Mouse (Mus musculus) brain, embryonic 18.5 days (tissue): ENCODE results near the gene Cemip.
A peak's percentile ranks its signal among the peaks of the same experiment; 100 is the strongest.

Source experiments
- DNase-seq: peaks from one replicate; pipeline ENCODE4 v3.0.0-alpha.2; 2012; ENCODE audit warnings: low read depth, low spot score

The Cemip gene

DNA sequence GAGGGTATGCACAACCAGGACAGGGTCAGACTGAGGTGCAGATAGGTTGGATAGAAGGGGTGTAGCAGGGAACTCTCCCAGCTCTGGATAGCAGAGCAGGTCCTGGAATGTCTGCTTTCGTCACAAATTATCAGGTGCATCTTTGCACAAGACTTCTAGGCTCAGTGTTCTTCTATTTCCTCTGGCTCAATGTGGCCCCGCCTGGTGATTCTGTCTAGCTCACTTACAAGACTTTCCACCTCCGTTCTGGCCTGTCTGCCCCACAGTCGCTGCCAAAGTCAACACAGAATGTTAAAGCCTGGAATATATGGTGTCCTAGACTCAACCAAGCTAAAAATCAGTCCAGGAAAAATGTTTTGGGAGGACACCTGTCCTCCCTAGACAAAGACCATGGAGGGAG, 57.9 kb downstream of the Cemip start:
- DNase-seq: no peak

DNA sequence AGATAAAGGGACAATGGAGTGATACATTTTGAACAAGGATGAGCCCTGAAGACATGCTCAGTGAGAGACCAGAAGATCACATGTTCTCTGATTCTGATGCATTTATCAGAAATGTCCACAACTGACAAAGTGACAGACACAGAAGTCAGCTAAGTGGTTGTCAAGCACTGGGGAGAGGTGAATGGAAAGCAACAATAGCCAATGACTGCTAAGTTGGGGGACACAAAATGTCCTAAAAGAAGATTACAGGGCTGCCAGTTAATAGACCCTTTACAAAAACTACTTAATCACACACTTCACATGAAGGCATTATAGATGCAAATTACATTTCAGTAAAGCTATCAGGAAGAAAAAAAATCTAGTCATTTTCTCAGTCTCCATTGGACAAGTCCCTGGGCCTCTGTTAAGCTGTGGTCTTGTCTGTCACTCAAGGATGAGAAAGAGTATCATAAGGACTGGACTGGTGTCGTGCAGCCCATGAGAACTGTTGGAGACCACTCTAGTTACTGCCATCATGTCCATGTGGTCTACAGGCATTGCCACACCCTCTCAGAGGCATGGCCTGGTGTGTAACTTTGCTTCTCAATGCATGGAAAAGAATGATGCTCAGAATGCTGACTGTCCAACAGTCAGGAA, 59.2 kb downstream of the Cemip start:
- DNase-seq: no peak

DNA sequence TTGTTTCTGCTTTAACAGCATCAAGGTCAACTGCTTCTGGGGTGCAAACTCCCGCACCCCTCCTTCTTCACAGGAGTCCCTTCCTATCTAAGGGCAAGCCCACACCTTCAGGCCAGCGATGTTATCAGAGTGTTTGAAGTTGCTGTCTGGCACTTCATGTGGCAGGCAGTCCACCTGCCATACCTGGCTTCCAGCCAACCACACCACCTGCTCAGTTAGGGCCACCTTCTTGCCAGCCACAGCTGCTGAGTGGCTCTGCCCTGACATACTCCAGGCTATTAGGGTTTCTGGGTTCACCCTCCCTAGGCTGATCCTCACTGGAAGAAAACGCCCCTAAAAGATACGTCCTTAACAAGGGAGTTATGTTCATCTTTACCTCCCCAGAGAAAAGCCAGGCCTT, 60.2 kb downstream of the Cemip start:
- DNase-seq: no peak

DNA sequence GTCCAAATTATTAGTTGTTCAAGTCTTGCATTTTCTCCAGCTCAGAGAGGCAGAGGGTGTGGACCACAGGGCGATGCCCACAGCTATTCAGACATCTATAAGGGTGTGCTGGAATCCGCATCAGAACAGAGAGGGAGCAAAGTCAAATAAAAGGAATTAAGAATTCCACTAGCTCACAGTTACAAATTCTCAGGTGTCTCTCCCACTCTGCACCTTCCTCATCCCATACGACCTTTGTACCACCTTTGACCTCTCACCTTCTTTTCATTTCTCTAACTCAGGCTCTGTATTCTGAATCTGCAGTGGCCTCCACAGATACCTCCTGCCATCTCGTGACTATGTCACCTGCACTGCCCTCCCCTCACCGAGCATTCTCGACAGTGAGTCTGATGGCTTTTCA, 62.8 kb downstream of the Cemip start:
- no peak for DNase-seq

DNA sequence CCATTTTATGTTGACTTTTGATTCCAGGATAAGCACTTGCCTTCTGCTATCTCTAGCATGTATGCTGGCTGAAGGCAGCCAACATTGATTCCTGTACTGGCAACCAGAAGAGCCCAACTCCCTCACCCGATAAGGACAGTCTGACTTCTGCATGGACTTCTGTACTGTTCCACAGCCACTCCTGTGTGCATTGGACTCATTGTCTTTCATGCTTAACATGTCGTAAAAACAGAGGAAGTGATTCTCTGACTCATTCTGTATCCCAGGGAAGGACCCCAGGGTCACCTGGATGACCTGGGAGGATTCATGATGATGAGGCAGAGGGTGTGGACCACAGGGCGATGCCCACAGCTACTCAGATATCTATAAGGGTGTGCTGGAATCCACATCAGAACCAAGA, 63.8 kb downstream of the Cemip start:
- no peak for DNase-seq

DNA sequence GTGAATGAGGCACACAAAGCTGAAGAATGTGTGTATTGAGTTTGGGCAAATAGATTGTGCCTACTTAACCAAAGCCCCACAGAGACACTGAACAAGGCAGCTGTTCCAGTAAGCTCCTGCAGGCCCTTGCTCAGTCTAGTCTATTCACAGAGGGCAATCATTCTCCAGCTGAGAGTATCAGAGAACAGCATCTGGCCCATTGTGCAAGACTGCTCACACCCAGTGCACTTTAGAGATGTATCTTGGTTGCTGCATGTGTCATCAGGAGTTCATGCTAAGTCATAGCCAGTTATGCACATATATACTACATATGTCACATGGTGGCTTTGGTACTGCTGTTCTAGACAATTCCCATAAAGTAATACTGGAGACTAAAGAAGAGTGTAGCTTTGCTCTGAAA, 66.9 kb downstream of the Cemip start:
- no peak for DNase-seq

DNA sequence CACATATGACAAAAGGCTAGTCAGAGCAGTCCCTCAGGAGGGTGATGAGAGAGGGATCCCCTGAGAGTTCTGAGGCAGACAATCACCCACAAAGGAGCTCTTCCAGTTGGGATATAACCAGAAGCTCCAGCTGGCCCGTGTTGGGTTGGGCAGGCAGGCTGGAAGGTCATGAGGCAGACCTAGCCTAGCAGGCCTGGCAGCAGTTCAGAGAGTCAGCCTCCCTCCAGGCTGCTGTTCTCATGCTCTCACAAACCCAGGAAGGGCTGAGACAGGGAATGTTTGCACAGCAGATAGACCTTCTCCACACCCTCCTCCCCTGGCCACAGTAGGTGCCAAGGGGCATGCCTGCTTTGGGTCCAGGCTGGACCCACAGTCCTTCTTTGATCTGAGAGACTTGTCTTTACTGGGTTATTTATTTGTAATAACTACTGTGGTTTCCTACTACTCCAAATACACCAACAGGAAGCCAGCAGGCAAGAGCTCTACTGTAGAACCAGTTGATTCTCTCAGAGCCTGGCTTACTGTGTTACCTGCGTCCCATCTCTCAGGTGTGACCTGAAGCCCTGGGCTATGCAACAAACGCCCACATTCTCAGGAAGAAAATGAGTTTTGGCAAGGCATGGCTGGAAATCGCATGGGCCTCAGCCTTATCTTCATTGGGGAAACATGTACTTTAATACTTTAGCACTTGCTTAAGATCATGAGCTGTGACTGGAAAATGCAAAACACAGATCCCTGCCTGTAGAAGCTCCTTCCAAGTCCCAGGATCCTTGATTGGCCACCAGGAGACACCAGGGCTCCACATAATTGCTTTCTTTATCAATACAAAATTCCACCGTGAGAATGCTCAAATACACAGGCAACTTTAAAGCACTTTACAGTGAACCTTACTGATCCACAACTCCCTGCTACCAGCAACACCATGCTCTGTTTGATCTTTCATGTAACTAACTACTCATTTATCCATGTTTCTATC, 67.7 kb downstream of the Cemip start:
- no peak for DNase-seq

DNA sequence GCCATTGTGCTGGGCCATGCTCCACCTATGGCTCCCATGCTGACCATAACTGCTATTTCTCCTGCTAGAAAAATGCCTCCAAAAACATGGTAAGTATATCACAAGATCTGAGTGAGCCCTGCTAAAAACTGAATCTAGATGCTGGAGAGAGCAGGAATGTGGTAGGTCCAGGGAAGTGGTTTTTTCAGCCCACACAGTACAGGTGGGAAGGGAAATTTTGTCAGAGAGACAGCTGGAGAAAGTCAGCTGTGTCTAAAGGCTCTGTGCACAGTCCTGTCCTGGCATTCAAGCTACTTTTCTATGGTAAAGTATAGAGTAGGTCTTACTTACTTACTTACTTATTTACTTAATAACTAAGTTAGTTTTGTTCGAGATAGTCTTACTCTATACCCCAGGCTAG, 71.3 kb downstream of the Cemip start:
- DNase-seq: no peak

DNA sequence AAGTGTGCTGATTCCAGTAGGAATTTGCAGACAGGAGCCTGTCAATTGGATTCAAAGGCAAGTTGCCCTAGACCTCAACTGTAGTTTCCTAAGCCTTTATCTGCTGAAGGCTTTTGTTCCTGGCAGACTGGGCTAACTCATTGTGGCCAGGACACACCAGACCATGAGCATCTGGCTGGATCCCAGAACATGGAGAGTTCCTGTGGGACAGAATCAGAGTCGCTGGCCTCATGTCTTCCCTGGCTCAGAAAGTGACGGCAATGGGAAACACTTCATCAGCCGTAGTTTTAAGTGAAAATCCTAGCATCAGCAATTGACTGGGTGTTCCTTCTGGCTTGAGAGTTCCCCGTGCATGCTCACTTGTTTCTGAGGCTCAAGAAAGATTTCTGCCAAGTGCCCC, 72.6 kb downstream of the Cemip start:
- no peak for DNase-seq

DNA sequence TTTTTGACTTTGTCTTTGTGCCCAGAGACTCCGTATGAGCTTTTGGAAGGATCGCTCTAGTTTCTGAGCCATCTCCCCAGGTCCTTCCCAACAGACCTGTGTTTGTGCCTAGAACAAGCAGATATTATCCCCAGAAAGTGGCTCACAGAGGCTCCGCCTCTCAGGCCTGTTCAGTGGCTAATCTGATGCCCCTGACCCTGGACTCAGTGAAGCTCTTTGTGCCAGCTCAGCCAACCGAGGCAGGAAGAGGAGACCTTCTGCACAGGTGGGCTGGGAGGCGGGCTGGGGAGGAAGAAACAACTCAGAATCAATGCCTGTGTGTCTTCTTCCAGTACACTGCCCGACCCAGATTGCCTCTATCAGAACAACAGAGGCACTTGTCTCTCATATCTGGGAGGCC, 81.9 kb downstream of the Cemip start:
- no peak for DNase-seq

DNA sequence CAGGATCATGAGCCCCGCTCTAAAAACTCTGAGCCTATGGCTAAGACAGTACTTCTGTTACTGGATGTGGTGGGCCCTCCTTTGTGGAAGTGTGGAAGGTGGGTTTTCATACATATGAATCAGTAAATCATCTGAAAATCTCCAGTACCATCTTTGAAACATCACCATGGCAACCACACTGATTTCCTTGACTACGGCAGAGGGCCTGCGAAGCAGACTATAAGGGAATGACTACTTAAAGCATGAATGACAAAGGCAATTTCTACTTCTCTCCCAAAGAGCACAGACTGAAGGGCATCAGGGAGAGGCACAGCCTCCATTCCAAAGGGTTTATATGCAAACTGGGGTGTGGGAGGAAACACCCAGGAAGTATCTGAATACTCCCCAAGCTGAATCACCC, 84.8 kb downstream of the Cemip start:
- DNase-seq: peak; percentile 50

DNA sequence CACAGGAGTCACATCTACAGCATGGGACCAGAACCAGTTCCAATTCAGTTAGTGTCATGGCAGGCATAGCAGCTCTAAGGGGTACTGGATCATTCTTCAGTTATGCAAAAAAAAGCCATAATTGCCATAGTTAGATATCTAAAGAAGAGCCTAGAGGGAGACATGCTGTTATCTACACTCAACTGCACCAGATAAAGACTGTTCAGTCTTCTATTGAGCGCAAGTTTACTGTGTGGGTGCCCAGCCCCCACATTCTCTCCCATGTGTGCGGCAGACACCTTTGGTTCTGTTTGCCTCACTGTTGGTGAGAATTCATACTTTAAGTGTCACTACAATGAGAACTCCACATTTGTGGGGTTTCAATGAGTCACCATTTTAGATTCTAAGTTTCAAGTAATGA, 85.6 kb downstream of the Cemip start:
- no peak for DNase-seq

DNA sequence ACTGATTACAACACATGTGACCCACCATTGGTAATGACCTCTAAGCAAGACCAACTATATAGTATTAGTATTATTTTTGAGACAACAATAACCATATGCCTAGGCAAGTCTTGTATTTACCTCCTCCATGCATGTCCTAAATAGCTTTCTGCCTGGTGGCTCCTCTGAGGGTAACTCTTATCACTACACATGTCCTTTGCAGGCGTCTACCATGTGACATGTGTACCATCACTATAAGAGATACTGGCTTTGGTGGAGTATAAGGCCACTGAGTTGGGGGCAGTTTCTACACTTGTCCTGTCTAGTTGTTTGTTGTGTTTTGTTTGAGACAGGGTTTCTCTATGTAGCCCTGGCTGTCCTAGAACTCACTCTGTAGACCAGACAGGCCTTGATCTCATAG, 86.7 kb downstream of the Cemip start:
- no peak for DNase-seq

DNA sequence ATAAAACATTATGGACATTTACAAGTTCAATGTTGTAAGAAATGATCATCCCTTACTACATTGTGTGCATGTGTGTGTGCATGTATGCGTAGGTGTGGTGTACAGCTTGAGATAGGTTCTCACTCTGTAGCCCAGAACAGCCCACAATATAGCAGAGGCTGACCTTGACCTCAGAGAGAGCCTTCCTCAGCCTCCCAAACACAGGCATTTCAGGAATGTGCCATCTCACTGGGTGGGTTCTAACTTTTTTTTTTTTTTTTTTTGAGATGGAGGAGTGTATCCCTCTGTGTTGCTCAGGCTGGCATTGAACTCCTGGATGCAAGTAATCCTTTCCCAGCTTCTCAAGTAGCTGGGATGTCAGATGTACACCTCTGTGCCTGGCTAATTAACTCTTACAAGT, 92.0 kb downstream of the Cemip start:
- no peak for DNase-seq

DNA sequence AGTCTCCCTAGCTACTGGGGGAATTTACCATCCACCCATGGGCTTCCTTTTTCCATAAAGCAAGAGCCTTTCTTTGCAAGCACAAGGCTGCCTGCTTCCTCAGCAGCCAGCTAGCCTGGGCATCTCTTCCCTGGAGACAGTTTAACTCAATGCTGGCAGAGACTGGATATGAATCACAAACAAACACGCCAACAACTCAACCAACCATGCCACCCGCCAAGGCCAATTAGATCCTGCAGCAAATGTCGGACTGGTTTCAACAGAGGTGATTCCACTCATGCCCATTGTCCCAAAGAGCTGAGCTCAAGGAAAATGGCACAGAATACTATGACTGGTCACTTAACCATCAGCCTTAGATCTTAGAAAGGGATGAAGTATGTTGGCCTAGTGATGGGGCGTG, 97.0 kb downstream of the Cemip start:
- no peak for DNase-seq

DNA sequence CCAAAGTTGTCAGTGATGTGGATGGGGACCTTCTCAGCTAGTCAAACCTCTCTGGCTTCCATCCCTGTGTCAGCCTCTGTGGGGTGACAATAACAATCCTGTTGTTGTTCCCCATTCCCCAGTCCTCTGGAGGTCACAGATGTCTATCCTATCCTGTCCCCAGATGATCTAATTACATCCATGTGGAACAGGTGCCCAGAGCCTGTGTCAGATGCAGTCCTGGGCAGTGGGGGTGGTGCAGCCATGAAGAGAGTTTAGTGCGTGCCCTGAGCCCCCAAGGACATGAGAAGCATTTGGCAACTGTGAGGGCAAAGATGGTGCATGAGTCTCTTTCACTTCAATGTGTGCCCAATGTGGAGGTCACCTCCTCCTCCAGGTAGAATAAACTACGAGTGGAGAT, 100.6 kb downstream of the Cemip start:
- no peak for DNase-seq

DNA sequence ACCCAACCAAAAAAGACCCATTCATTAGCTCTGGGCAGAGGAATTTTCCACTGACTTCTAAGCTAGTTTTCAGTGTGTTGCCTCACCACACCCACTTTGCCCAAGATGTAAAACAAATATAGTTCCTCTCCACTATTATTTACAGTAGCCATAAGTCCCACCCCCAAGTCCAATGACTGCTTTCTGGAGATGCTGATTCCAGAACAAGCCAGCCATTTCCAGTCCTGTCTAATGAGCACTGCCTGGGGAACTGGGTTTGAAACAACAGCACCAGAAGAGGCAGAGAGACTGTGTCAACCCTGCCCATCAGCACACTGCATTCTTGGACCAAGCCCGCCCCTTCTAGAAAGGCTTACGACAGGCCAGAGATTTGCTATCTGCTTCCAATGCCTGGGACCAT, 103.7 kb downstream of the Cemip start:
- no peak for DNase-seq

DNA sequence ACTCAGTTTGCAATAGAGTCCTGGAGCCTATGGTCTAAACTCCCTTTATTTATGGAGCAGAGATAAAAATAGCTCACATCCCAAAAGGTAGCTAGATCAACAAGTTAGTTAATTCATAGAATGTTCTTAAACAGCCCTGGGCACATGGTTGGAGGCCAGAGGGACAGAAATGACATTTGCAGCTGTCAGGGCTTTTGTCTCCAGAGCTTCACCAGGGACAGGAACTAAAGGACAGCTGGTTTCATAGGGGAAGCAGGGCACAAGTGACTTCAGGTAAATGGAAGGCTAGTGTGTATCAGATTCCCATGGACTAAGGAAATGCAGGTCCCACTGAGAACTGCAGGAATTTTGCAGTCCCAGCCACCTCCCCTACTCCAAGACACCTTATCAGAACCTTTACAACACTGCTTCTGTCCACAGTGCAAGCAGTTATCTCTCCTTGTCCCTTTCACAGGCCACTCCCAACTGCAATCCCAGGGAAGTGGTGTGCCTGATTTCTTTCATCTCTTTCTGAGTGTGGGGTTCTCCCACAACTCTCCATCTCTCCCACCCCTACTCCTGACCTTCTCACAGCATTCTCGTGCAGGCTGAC, 107.3 kb downstream of the Cemip start:
- no peak for DNase-seq

DNA sequence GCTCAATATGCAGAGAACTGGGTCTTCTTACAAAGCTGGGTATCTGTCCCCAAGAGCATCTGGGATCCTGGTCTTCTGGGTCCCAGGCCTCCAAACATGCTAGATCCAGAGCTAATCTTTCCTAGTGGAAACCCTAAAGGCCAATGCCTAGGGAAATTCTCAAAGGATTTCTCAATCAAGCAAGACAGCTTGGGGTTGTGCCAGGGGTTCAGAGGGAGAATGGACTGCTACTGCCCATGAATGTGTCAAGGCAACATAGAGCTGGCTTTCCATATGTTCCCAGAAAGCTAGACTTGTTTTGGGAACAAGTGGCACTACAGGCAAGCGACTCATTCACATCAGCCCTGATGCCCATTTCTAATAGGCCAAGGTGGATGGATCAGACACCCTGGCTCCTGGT, 107.9 kb downstream of the Cemip start:
- DNase-seq: no peak

DNA sequence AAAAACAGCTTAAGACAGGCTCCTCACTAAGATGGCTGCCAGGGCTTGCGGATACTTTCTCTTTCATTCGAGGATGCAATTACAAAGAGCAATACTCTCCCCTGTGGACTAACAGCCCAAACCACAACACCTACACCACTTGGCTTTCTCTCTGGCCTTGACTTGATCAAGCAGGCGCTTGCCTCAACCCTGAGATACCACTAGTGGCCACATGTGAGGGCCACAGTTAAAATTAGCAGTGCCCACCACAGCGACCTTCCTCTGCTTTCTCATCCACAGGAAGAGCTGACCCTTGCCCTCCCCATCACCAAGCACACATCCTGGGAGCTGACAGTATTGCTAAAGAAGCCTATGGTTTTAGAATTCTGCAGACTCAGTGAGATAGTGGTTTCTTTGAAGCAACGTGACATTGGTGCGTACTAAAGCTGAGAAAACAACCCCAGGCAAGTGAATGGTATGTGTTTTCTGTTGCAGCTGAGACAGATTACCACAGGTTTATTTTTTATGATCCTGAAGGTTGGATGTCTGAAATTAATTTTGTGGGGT, 109.8 kb downstream of the Cemip start:
- DNase-seq: no peak

DNA sequence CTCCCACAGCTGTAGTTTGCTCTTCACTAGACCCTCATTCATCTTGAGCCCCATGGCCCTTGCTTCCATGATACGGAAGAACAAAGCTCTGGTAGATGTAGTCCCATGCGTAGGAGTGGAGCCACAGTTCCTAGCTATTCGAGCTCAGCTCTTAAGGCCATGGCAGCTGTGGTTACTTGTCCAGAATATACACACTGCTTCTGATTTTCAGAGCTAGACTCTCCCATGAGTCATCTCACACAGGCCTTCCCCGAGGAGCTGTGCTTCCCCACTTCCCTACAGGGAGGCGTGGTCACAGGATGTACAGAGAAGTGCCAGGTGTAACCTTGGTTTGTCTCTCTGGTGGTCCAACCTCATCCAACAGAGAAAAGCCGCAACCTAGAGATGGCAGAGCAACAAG, 111.0 kb downstream of the Cemip start:
- DNase-seq: no peak

DNA sequence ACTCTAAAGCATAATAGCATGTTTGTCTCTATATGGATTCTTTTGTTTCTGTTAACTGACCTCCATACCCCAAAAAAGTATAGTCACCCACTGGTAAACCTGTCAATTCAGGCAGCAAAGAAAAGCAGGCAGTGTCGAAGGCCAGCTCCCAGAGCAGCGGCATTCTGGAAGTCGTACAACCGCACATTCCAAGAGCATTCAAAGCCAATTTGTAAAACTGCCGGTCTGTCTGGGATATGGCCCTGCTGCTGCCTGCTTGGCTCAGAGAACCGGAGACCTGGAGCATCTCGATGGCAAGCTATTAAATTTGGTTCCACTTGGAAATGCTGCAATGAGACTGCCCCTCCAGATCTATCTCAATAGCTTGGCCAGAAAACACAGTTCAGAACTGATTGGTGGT, 113.8 kb downstream of the Cemip start:
- no peak for DNase-seq
